In the genomic region with DNA sequence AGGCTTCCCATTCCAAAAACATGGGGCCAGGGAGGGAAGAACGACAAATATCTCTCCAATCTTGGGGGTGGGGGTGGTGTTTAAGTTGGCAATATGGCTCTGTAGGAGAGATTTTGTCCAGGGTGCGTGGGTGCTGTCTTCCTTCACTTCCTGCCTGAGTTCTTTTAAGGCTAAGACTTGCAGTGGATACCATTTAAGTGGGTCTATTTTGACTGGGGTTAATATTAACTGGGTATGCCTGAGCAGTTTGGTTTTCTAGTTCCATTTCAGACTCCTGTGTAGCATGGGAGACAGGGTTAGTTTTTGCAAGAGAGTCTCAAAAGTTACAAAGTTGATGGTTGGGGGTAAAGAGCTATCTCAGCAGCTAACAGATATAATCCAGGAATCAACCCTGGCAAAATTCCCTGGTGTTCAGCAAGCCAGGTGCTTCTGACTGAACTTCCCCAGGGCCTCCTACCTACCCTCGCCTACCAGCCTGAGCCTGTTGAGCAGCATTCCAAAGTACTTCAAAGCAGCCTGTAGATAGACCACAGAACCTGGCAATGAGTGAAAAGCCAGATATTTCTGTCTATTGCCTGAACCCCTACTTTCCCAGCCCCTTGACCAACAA, we compare ENCODE assay signal across 15 mouse cellular contexts. TPM values are rescaled to one million over a fixed set of nuclear protein-coding genes. Genes with fewer than 3 reads are reported as not detected.
A peak's percentile ranks its signal among the peaks of the same experiment; 100 is the strongest.
DNase-seq lines count a peak whose midpoint lies in the region; ATAC-seq and TF ChIP-seq lines count a peak whose summit lies in the region.
"Had no signal": no experiment of that assay in that cellular context is flagged by ENCODE, and none has a peak within 500 bp of the region (broad histone marks: within the 10 kb centered on the region; RNA-seq: fewer than 3 reads in every experiment).

No protein-coding gene starts in this region.

- no peak for ATAC-seq in embryonic facial prominence, embryonic 11.5 days (replicated peaks; ENCODE audit: insufficient number of reproducible peaks, low FRiP score, low TSS enrichment, low read depth)
- ATAC-seq in kidney, postnatal 0 days (replicated peaks; ENCODE audit: low FRiP score, low read depth): peak; percentile 46; the same call in 1 of the 2 replicates
- ATAC-seq in lung, postnatal 0 days: peak; percentile 92
- no peak for ATAC-seq in forebrain, postnatal 0 days

- H3K36me3 ChIP-seq in embryonic facial prominence, embryonic 11.5 days (replicated peaks; ENCODE audit: control insufficient read depth, insufficient read depth, low read depth, low read length): no peaks in the 10 kb centered on the region
- H3K36me3 ChIP-seq in kidney, postnatal 0 days (ENCODE audit: insufficient read depth, low read length): no peaks in the 10 kb centered on the region
- H3K36me3 ChIP-seq in lung, postnatal 0 days (ENCODE audit: insufficient read depth, low read length): no peaks in the 10 kb centered on the region
- no peaks in the 10 kb centered on the region for H3K36me3 ChIP-seq in forebrain, postnatal 0 days (ENCODE audit: insufficient read depth)
- H3K36me3 ChIP-seq: heart, embryonic 15.5 days had no signal

- WGBS in embryonic facial prominence, embryonic 11.5 days: 53% methylated on average over 3 of the region's 3 CpGs
- 42% methylated on average over 3 of the region's 3 CpGs for WGBS in kidney, postnatal 0 days
- WGBS in lung, postnatal 0 days: 48% methylated on average over 3 of the region's 3 CpGs
- 61% methylated on average over 3 of the region's 3 CpGs for WGBS in forebrain, postnatal 0 days

- no peak overlapping the region for H3K4me3 ChIP-seq in embryonic facial prominence, embryonic 11.5 days (ENCODE audit: low read depth, low read length)
- no peak overlapping the region for H3K4me3 ChIP-seq in kidney, postnatal 0 days (replicated peaks; ENCODE audit: low read depth, low read length)
- H3K4me3 ChIP-seq in lung, postnatal 0 days (ENCODE audit: low read depth, low read length): no peak overlapping the region
- H3K4me3 ChIP-seq in forebrain, postnatal 0 days (ENCODE audit: low read depth, low read length): no peak overlapping the region
- H3K4me3 ChIP-seq: heart, embryonic 15.5 days; left cerebral cortex, adult 2 months; myocyte had no signal

- DNase-seq in embryonic facial prominence, embryonic 11.5 days (ENCODE audit: low spot score): peak; percentile 17
- DNase-seq in fat pad, adult 2 months (ENCODE audit: extremely low read depth, low read depth, low spot score): peak; percentile 72
- DNase-seq in kidney, postnatal 0 days (ENCODE audit: low spot score): peak; percentile 12
- DNase-seq in lung, postnatal 0 days (ENCODE audit: low spot score): peak; percentile 78
- no peak for DNase-seq in forebrain, postnatal 0 days
- no peak for DNase-seq in adrenal gland, postnatal 4 days (ENCODE audit: low spot score in 2 of 2)
- no peak for DNase-seq in ovary, postnatal 10 days (ENCODE audit: low spot score)
- DNase-seq in left cerebral cortex, adult 8-10 months (ENCODE audit: low spot score in 2 of 2): no peak
- DNase-seq: cerebellum, postnatal 10 days; thymus, postnatal 14 days had no signal

- H3K27me3 ChIP-seq in embryonic facial prominence, embryonic 11.5 days (ENCODE audit: control insufficient read depth, insufficient read depth, low read length): no peaks in the 10 kb centered on the region
- no peaks in the 10 kb centered on the region for H3K27me3 ChIP-seq in kidney, postnatal 0 days (ENCODE audit: insufficient read depth, low read length)
- H3K27me3 ChIP-seq in lung, postnatal 0 days (replicated peaks; ENCODE audit: insufficient read depth, low read length): no peaks in the 10 kb centered on the region
- no peaks in the 10 kb centered on the region; the same call in 1 of the 2 replicates for H3K27me3 ChIP-seq in forebrain, postnatal 0 days (ENCODE audit: insufficient read depth, low read length)
- H3K27me3 ChIP-seq: heart, embryonic 15.5 days had no signal

- no peak overlapping the region for H3K9ac ChIP-seq in embryonic facial prominence, embryonic 11.5 days (replicated peaks; ENCODE audit: low read length)
- H3K9ac ChIP-seq in kidney, postnatal 0 days (ENCODE audit: low read depth, low read length): no peak overlapping the region
- H3K9ac ChIP-seq in lung, postnatal 0 days (replicated peaks; ENCODE audit: low read depth): no peak overlapping the region
- no peak overlapping the region for H3K9ac ChIP-seq in forebrain, postnatal 0 days
- H3K9ac ChIP-seq: heart, embryonic 15.5 days had no signal

- H3K9me3 ChIP-seq in embryonic facial prominence, embryonic 11.5 days (replicated peaks; ENCODE audit: control insufficient read depth, low read length): no peaks in the 10 kb centered on the region
- H3K9me3 ChIP-seq in kidney, postnatal 0 days (replicated peaks; ENCODE audit: low read length): no peaks in the 10 kb centered on the region
- no peaks in the 10 kb centered on the region for H3K9me3 ChIP-seq in lung, postnatal 0 days (ENCODE audit: low read length)
- no peaks in the 10 kb centered on the region for H3K9me3 ChIP-seq in forebrain, postnatal 0 days (ENCODE audit: low read length)
- H3K9me3 ChIP-seq: heart, embryonic 15.5 days had no signal

- peak; percentile 73; the same call in 1 of the 2 replicates for TF ChIP-seq EP300 in lung, postnatal 0 days (IDR thresholded peaks at IDR 0.05)

- no peak overlapping the region for H3K27ac ChIP-seq in embryonic facial prominence, embryonic 11.5 days (replicated peaks; ENCODE audit: low read depth, low read length)
- H3K27ac ChIP-seq in kidney, postnatal 0 days: peak overlapping the region; percentile 57
- H3K27ac ChIP-seq in lung, postnatal 0 days (ENCODE audit: low read length): peak overlapping the region; percentile 8; the same call in 1 of the 2 replicates
- H3K27ac ChIP-seq in forebrain, postnatal 0 days (ENCODE audit: low read depth, low read length): no peak overlapping the region
- H3K27ac ChIP-seq: heart, embryonic 15.5 days; left cerebral cortex, adult 2 months had no signal

- H3K4me1 ChIP-seq in embryonic facial prominence, embryonic 11.5 days (ENCODE audit: control insufficient read depth, insufficient read depth, low read length): no peaks in the 10 kb centered on the region
- no peaks in the 10 kb centered on the region for H3K4me1 ChIP-seq in kidney, postnatal 0 days (replicated peaks; ENCODE audit: insufficient read depth, low read length)
- no peaks in the 10 kb centered on the region for H3K4me1 ChIP-seq in lung, postnatal 0 days (ENCODE audit: insufficient read depth, low read depth, low read length)
- no peaks in the 10 kb centered on the region for H3K4me1 ChIP-seq in forebrain, postnatal 0 days (ENCODE audit: insufficient read depth)
- H3K4me1 ChIP-seq: heart, embryonic 15.5 days had no signal

- H3K4me2 ChIP-seq in embryonic facial prominence, embryonic 11.5 days (ENCODE audit: low read depth, low read length): no peak overlapping the region
- H3K4me2 ChIP-seq in kidney, postnatal 0 days (ENCODE audit: low read length): no peak overlapping the region
- H3K4me2 ChIP-seq in lung, postnatal 0 days (replicated peaks; ENCODE audit: low read depth, low read length): no peak overlapping the region
- H3K4me2 ChIP-seq in forebrain, postnatal 0 days (ENCODE audit: low read depth): no peak overlapping the region
- H3K4me2 ChIP-seq: heart, embryonic 15.5 days had no signal

- TF ChIP-seq CTCF in kidney, postnatal 0 days (IDR thresholded peaks at IDR 0.05; ENCODE audit: low read depth): no peak
- no peak for TF ChIP-seq CTCF in lung, postnatal 0 days (IDR thresholded peaks at IDR 0.05)
- TF ChIP-seq CTCF in forebrain, postnatal 0 days (IDR thresholded peaks at IDR 0.05; ENCODE audit: low read depth): no peak

RNA-seq across cellular contexts. Expression of a gene that starts 26.4 kb away (rescaled TPM):
- not detected in 2 replicates for polyA plus RNA-seq in embryonic facial prominence, embryonic 11.5 days (2014; fragmentation: Nextera tagmentation; extraction: Ambion mirVana)
- 0.04 and 0.05 TPM in 2 replicates for polyA plus RNA-seq in kidney, postnatal 0 days (2015; fragmentation: Nextera tagmentation; extraction: Ambion mirVana)
- 0.04 TPM in 1 of 2 replicates, not detected in the other for polyA plus RNA-seq in lung, postnatal 0 days (2015; fragmentation: Nextera tagmentation; extraction: Ambion mirVana)
- total RNA-seq in forebrain, postnatal 0 days (2014; rRNA removed): not detected in 2 replicates
- polyA plus RNA-seq in forebrain, postnatal 0 days (2015; fragmentation: Nextera tagmentation; extraction: Ambion mirVana): not detected in 2 replicates
- total RNA-seq in adrenal gland, postnatal 4 days (2021): not detected
- not detected for total RNA-seq in left cerebral cortex, adult 8-10 months (2022)
- total RNA-seq: left cerebral cortex, adult 2 months; megakaryocyte, adult 5-6 weeks had no signal
- polyA plus RNA-seq: heart, embryonic 15.5 days; myocyte; spleen, adult 2 months had no signal

RNA-seq across cellular contexts. Expression of a gene that starts 47.5 kb away (rescaled TPM):
- polyA plus RNA-seq in embryonic facial prominence, embryonic 11.5 days (2014; fragmentation: Nextera tagmentation; extraction: Ambion mirVana): not detected in 2 replicates
- polyA plus RNA-seq in kidney, postnatal 0 days (2015; fragmentation: Nextera tagmentation; extraction: Ambion mirVana): 0.04 and 0.05 TPM in 2 replicates
- polyA plus RNA-seq in lung, postnatal 0 days (2015; fragmentation: Nextera tagmentation; extraction: Ambion mirVana): not detected in 2 replicates
- total RNA-seq in forebrain, postnatal 0 days (2014; rRNA removed): not detected in 2 replicates
- not detected in 2 replicates for polyA plus RNA-seq in forebrain, postnatal 0 days (2015; fragmentation: Nextera tagmentation; extraction: Ambion mirVana)
- not detected for total RNA-seq in adrenal gland, postnatal 4 days (2021)
- not detected for total RNA-seq in left cerebral cortex, adult 8-10 months (2022)
- total RNA-seq: left cerebral cortex, adult 2 months had no signal
- polyA plus RNA-seq: myocyte; spleen, adult 2 months had no signal

Comparison
In these comparisons a context has a peak if more than half of its experiments do, and no peak if none do; other contexts are left out.
1. ATAC-seq: peak in kidney, postnatal 0 days (single experiment) and lung, postnatal 0 days (single experiment); none in embryonic facial prominence, embryonic 11.5 days (single experiment) and forebrain, postnatal 0 days (single experiment).
2. DNase-seq: peak in embryonic facial prominence, embryonic 11.5 days (single experiment), fat pad, adult 2 months (single experiment), kidney, postnatal 0 days (single experiment) and lung, postnatal 0 days (single experiment); none in forebrain, postnatal 0 days (single experiment), adrenal gland, postnatal 4 days (0 of 2), ovary, postnatal 10 days (single experiment) and left cerebral cortex, adult 8-10 months (0 of 2).
3. H3K27ac ChIP-seq: peak in kidney, postnatal 0 days (single experiment) and lung, postnatal 0 days (single experiment); none in embryonic facial prominence, embryonic 11.5 days (single experiment) and forebrain, postnatal 0 days (single experiment).